Mouse (Mus musculus) neutrophil, adult 5-6 weeks (primary cell): ENCODE data around the gene Jade1. TPM values are rescaled to one million over a fixed set of nuclear protein-coding genes. Genes with fewer than 3 reads are reported as not detected.

ENCODE experiments used
- ATAC-seq: fragments of 151-379, 151-347 bp; 2 replicates; pipeline ENCODE4 v1.8.0; 2017; ENCODE audit warnings: mild to moderate bottlenecking, moderate TSS enrichment; ENCODE audit not compliant: insufficient number of reproducible peaks, poor library complexity, low FRiP score, severe bottlenecking; ENCODE audit errors: extremely low read depth
- total RNA-seq: library from RNA; stranded (forward); fragments of 200-1000 nt; gene quantifications from 2 replicates; pipeline ENCODE4 v1.2.3, GENCODE M21; 2017

The Jade1 gene
- total RNA-seq, 1 experiment from 2014 or later: 30.3 TPM

- no peak for ATAC-seq
These were observed 53.5 kb downstream of the Jade1 start for GRCm38 (mm10) chr3:41609071-41609470.

DNA sequence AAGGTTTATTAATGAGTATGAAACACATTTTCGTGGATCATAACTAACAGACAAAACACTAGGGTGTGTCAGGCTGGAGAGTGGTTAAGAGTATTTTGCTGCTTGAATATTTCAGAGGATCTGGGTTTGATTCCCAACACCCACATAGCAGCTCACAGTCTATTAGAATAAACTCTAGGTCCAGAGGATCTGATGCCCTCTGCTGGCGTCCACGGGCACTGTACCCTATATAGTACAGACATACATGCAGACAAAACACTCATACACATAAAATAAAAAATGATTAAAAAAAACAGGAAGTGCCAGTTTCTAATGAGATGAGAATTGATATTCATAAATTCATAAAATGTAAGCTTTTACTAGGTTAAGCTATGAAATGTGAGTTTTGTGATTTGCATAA is 56.7 kb downstream of the Jade1 start:
- no peak for ATAC-seq

DNA sequence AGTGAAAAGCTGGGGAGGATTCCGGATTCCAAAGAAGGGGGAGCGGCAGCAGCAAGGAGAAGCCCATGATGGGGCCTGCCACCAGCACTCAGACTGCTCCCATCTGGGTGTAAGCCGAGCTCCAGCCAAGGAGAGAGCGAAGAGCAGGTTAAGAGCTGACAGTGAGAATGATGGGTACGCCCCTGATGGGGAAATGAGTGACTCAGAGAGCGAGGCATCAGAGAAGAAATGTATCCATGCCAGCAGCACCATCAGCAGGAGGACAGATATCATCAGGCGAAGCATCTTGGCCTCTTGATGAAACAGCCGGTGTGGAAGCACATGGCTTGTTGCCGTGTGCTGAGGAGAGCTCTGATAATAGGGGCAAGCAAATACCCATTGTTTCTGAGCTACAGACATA is 58.2 kb downstream of the Jade1 start:
- ATAC-seq: no peak

GRCm38 (mm10) chr3:41614230-41614985 is 58.9 kb downstream of the Jade1 start:
- ATAC-seq: no peak

DNA sequence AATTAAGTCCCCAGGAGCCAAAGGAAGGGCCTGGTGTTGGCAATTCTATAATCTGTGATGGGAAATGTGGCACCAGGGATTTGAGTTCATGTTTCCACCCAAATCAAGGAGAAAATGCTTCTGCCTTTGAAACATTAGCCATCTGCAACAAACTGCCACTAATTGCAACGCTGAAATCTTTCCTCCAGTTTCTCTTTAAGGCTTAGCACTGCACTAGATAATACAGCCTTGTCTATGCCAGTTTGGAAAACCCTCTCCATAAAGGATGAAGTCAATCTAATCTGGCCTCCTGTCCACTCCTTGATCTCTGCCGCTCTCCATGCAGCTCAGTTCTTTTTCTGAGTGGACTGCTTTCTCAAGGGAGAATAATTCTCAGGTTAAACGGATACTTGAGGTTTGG is 62.5 kb downstream of the Jade1 start:
- ATAC-seq: no peak

DNA sequence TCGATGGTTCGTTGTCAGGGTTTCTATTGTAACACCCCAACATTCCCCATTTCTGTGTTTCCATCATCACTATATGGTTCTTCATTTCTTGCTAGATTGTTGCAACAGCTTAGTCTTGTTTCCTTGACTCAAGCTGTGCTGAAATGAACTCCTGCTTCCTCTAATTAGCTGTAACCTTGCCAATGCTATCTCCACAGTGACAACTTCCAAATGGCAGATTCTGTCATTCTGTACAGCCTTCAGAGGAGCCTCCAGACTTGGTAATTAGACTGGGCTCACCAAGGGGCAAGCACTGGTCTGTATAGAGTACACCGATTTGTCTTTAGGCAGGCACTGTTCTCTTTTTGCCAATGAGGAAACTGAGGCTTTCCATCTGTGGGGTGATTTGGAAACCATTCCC is 63.0 kb downstream of the Jade1 start:
- no peak for ATAC-seq

GRCm38 (mm10) chr3:41620971-41621370 is 65.4 kb downstream of the Jade1 start:
- no peak for ATAC-seq

- no peak for ATAC-seq
These were observed 100.1 kb downstream of the Jade1 start for GRCm38 (mm10) chr3:41655642-41656041.

Other genes with a start within 250 kb of the Jade1 start
- gene Sclt1, start 186.8 kb downstream of the Jade1 start, total RNA-seq: 28.9 and 29.0 TPM in 2 replicates
- 13.4 and 18.9 TPM in 2 replicates for gene D3Ertd751e, start 186.9 kb downstream of the Jade1 start, total RNA-seq